Mouse (Mus musculus): ENCODE measurements around the gene Mta1. TPM values are rescaled to one million over a fixed set of nuclear protein-coding genes. Genes with fewer than 3 reads are reported as not detected.

Gene Mta1
- polyA plus RNA-seq, 1 experiment from 2014 or later = 13.4 TPM

- WGBS = 90% methylated on average over 18 of the region's 18 CpGs
- Histone ChIP-seq H3K27ac (ENCODE audit: low read depth, low read length) (no peak overlapping the region), H3K4me1 (ENCODE audit: control insufficient read depth, insufficient read depth, low read depth, low read length) (no peaks in the 10 kb centered on the region), H3K36me3 (ENCODE audit: control insufficient read depth, insufficient read depth, low read length) (no peaks in the 10 kb centered on the region), H3K9ac (ENCODE audit: low read depth, low read length) (no peak overlapping the region), H3K27me3 (replicated peaks; ENCODE audit: control insufficient read depth, insufficient read depth, low read length) (no peaks in the 10 kb centered on the region), H3K4me3 (ENCODE audit: low read length) (no peak overlapping the region), H3K9me3 (ENCODE audit: control insufficient read depth, low read length) (no peaks in the 10 kb centered on the region), H3K4me2 (ENCODE audit: low read length) (no peak overlapping the region)
- no peak for ATAC-seq
These were observed 79.1 kb downstream of the Mta1 start for GRCm38 (mm10) chr12:113176960-113177725.

GRCm38 (mm10) chr12:113181020-113181419 is 82.9 kb downstream of the Mta1 start:
- Histone ChIP-seq H3K27ac (ENCODE audit: low read depth, low read length) (no peak overlapping the region), H3K4me1 (ENCODE audit: control insufficient read depth, insufficient read depth, low read depth, low read length) (peaks cover 7% of the 10 kb centered on the region), H3K4me2 (ENCODE audit: low read length) (no peak overlapping the region), H3K36me3 (ENCODE audit: control insufficient read depth, insufficient read depth, low read length) (no peaks in the 10 kb centered on the region), H3K4me3 (ENCODE audit: low read length) (no peak overlapping the region), H3K27me3 (replicated peaks; ENCODE audit: control insufficient read depth, insufficient read depth, low read length) (no peaks in the 10 kb centered on the region), H3K9ac (ENCODE audit: low read depth, low read length) (no peak overlapping the region), H3K9me3 (ENCODE audit: control insufficient read depth, low read length) (no peaks in the 10 kb centered on the region)
- ATAC-seq = no peak
- WGBS = 72% methylated on average over 4 of the region's 4 CpGs

GRCm38 (mm10) chr12:113184945-113185344 is 86.9 kb downstream of the Mta1 start:
- ATAC-seq = no peak
- no peak overlapping the region for H3K4me3 ChIP-seq (ENCODE audit: low read length)
- peaks cover 16% of the 10 kb centered on the region for H3K36me3 ChIP-seq (ENCODE audit: control insufficient read depth, insufficient read depth, low read length)
- 64% methylated on average over 5 of the region's 5 CpGs for WGBS
- no peaks in the 10 kb centered on the region for H3K27me3 ChIP-seq (replicated peaks; ENCODE audit: control insufficient read depth, insufficient read depth, low read length)
- peak overlapping the region; percentile 96 for H3K4me2 ChIP-seq (ENCODE audit: low read length)
- peaks cover 26% of the 10 kb centered on the region for H3K4me1 ChIP-seq (ENCODE audit: control insufficient read depth, insufficient read depth, low read depth, low read length)
- peak overlapping the region; percentile 95 for H3K9ac ChIP-seq (ENCODE audit: low read depth, low read length)
- peaks cover 4% of the 10 kb centered on the region for H3K9me3 ChIP-seq (ENCODE audit: control insufficient read depth, low read length)
- peak overlapping the region; percentile 49; the same call in 1 of the 2 replicates for H3K27ac ChIP-seq (ENCODE audit: low read depth, low read length)

- WGBS = under 1% methylated on average over 63 of the region's 63 CpGs
- H3K9me3 ChIP-seq (ENCODE audit: control insufficient read depth, low read length) = peaks cover 4% of the 10 kb centered on the region
- peak within 1 kb of the TSS; percentile 96 for H3K4me2 ChIP-seq (ENCODE audit: low read length)
- H3K4me1 ChIP-seq (ENCODE audit: control insufficient read depth, insufficient read depth, low read depth, low read length) = peaks cover 26% of the 10 kb centered on the region
- peaks cover 20% of the 10 kb centered on the region for H3K36me3 ChIP-seq (ENCODE audit: control insufficient read depth, insufficient read depth, low read length)
- H3K27me3 ChIP-seq (replicated peaks; ENCODE audit: control insufficient read depth, insufficient read depth, low read length) = no peaks in the 10 kb centered on the region
- peak within 1 kb of the TSS; percentile 64 for H3K27ac ChIP-seq (ENCODE audit: low read depth, low read length)
- H3K9ac ChIP-seq (ENCODE audit: low read depth, low read length) = peak within 1 kb of the TSS; percentile 95
- ATAC-seq = peak; percentile 59
- peak within 1 kb of the TSS; percentile 73 for H3K4me3 ChIP-seq (ENCODE audit: low read length)
These were observed 87.6 kb downstream of the Mta1 start, which contains the start of gene Tmem121 for GRCm38 (mm10) chr12:113185442-113186291. Tmem121 (plus strand) TSS chr12:113185930.

GRCm38 (mm10) chr12:113186326-113187010 is 88.4 kb downstream of the Mta1 start:
- Histone ChIP-seq H3K27ac (ENCODE audit: low read depth, low read length) (peak overlapping the region; percentile 64), H3K4me2 (ENCODE audit: low read length) (peak overlapping the region; percentile 96), H3K4me3 (ENCODE audit: low read length) (peak overlapping the region; percentile 73), H3K9me3 (ENCODE audit: control insufficient read depth, low read length) (peaks cover 4% of the 10 kb centered on the region), H3K27me3 (replicated peaks; ENCODE audit: control insufficient read depth, insufficient read depth, low read length) (no peaks in the 10 kb centered on the region), H3K4me1 (ENCODE audit: control insufficient read depth, insufficient read depth, low read depth, low read length) (peaks cover 26% of the 10 kb centered on the region), H3K9ac (ENCODE audit: low read depth, low read length) (peak overlapping the region; percentile 95), H3K36me3 (ENCODE audit: control insufficient read depth, insufficient read depth, low read length) (peaks cover 22% of the 10 kb centered on the region)
- peak; percentile 15 for ATAC-seq
- WGBS = 34% methylated on average over 12 of the region's 12 CpGs

Small RNA genes within 50 kb of the gene (microRNA-seq; reads per million reads assigned to microRNA genes)
- not detected for gene Gm44471

Other genes starting within 250 kb of the Mta1 start
- gene Gpr132, start 230.1 kb upstream of the Mta1 start, polyA plus RNA-seq (2015; fragmentation: Nextera tagmentation; extraction: Ambion mirVana) = 0.08 TPM in 1 of 2 replicates, not detected in the other
- 10.7 and 11.1 TPM in 2 replicates for gene Jag2, start 168.5 kb upstream of the Mta1 start, polyA plus RNA-seq (2015; fragmentation: Nextera tagmentation; extraction: Ambion mirVana)
- 54.2 and 57.3 TPM in 2 replicates for gene Nudt14, start 156.2 kb upstream of the Mta1 start, polyA plus RNA-seq (2015; fragmentation: Nextera tagmentation; extraction: Ambion mirVana)
- gene Btbd6, start 121.8 kb upstream of the Mta1 start, polyA plus RNA-seq (2015; fragmentation: Nextera tagmentation; extraction: Ambion mirVana) = 54.3 and 55.8 TPM in 2 replicates
- 40.5 and 43.1 TPM in 2 replicates for gene Brf1, start 97.6 kb upstream of the Mta1 start, polyA plus RNA-seq (2015; fragmentation: Nextera tagmentation; extraction: Ambion mirVana)
- 20.4 and 27.8 TPM in 2 replicates for gene Pacs2, start 83.8 kb upstream of the Mta1 start, polyA plus RNA-seq (2015; fragmentation: Nextera tagmentation; extraction: Ambion mirVana)
- not detected in 2 replicates for gene Tex22, start 23.8 kb upstream of the Mta1 start, polyA plus RNA-seq (2015; fragmentation: Nextera tagmentation; extraction: Ambion mirVana)
- 342 and 346 TPM in 2 replicates for gene Crip2, start 42.0 kb downstream of the Mta1 start, polyA plus RNA-seq (2015; fragmentation: Nextera tagmentation; extraction: Ambion mirVana)
- 29.8 and 40.7 TPM in 2 replicates for gene Crip1, start 48.0 kb downstream of the Mta1 start, polyA plus RNA-seq (2015; fragmentation: Nextera tagmentation; extraction: Ambion mirVana)
- gene Tedc1, start 58.1 kb downstream of the Mta1 start, polyA plus RNA-seq (2015; fragmentation: Nextera tagmentation; extraction: Ambion mirVana) = 14.5 and 18.3 TPM in 2 replicates
- 50.8 and 52.2 TPM in 2 replicates for gene Tmem121, start 87.7 kb downstream of the Mta1 start, polyA plus RNA-seq (2015; fragmentation: Nextera tagmentation; extraction: Ambion mirVana)